Mouse (Mus musculus) liver, embryonic 12.5 days (tissue): ENCODE results near the gene Sphk1. TPM values are rescaled to one million over a fixed set of nuclear protein-coding genes. Genes with fewer than 3 reads are reported as not detected.

Experiments used
- ATAC-seq: fragments of 200-750 bp; cut with Nextera tagmentation; 2 replicates; pipeline ENCODE4 v1.8.0; 2017; ENCODE audit warnings: moderate number of reproducible peaks, mild to moderate bottlenecking, moderate library complexity
- H3K27ac ChIP-seq: fragments of 300-500 bp; sonication (generic); 2 replicates; pipeline ENCODE4 v1.5.1; 2016; ENCODE audit warnings: mild to moderate bottlenecking
- H3K27me3 ChIP-seq: fragments of 300-500 bp; sonication (generic); replicated peaks from 2 replicates; pipeline ENCODE4 v1.6.1; 2016; ENCODE audit warnings: mild to moderate bottlenecking, moderate library complexity
- H3K36me3 ChIP-seq: fragments of 300-500 bp; sonication (generic); 2 replicates; pipeline ENCODE4 v1.6.1; 2016; ENCODE audit warnings: mild to moderate bottlenecking, moderate library complexity
- H3K4me1 ChIP-seq: fragments of 300-500 bp; sonication (generic); 2 replicates; pipeline ENCODE4 v1.6.1; 2016
- H3K4me2 ChIP-seq: fragments of 300-500 bp; sonication (generic); 2 replicates; pipeline ENCODE4 v1.6.1; 2016; ENCODE audit warnings: mild to moderate bottlenecking, moderate library complexity
- H3K4me3 ChIP-seq: fragments of 300-500 bp; sonication (generic); 2 replicates; pipeline ENCODE4 v1.5.1; 2016; ENCODE audit warnings: mild to moderate bottlenecking, moderate library complexity
- H3K9ac ChIP-seq: fragments of 300-500 bp; sonication (generic); 2 replicates; pipeline ENCODE4 v1.6.1; 2016; ENCODE audit warnings: mild to moderate bottlenecking, moderate library complexity
- H3K9me3 ChIP-seq: fragments of 300-500 bp; sonication (generic); replicated peaks from 2 replicates; pipeline ENCODE4 v1.6.1; 2016; ENCODE audit warnings: mild to moderate bottlenecking, moderate library complexity
- WGBS: fragments of 180-500 bp; shearing (Covaris S2); methylation state at CpG from one replicate; pipeline ENCODE4 v1.1.7; 2016; ENCODE audit not compliant: insufficient replicate concordance; 5-methylcytosine and 5-hydroxymethylcytosine counted together
- polyA plus RNA-seq: library from polyadenylated mRNA; unstranded; fragments of >200 nt; fragmentation: Nextera tagmentation; extraction: Ambion mirVana; gene quantifications from 2 replicates; pipeline ENCODE4 v1.2.1, GENCODE M21; 2016

The Sphk1 gene
- polyA plus RNA-seq, 1 experiment from 2014 or later, result 26.9 TPM

DNA sequence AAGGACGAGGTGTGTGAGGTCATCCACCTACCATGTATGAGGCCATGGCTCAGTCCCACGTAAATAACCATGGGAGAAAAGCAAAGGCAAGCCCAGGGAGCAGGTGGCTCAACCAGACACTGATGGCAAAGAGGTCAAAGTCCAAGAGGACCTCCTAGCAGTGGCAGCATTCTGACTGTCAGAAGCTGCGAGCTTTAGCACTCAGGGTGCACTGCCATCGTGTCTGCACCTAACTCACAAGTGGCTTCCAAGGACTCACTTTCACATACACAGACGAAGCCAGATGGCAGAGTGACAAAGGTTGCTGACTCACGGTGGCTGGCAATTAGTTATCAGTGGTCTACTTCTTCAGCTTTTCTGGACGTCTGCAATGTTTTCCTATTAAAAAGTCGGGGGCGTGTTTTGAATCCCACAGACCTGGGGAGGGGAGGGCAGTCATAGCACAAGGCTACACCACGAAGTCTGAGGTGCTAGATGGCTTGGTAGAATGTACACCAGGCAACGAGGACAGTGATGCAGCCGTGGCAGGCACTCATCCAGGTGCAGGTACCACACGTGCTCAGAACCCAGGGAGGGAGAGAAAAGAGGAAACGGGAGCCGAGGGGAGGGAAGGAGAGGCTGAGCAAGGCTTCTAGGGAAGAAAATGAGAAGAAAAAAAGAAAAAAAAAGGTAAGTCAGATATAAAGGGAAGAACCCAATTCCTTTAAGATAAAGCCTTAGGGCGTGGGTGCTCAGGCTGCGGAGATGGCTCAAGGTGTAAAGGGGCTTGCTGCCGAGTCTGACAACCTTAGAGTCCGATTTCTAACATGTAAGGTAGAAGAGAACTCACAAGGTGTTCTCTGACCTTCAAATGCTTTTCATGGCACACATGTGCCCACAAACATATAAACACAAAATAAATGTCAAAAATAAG is 41.3 kb downstream of the Sphk1 start:
- H3K27me3 ChIP-seq, result no peaks in the 10 kb centered on the region
- H3K4me2 ChIP-seq, result peak overlapping the region; percentile 80
- peak overlapping the region; percentile 97 for H3K27ac ChIP-seq
- H3K4me3 ChIP-seq, result peak overlapping the region; percentile 43
- peak; percentile 72 for ATAC-seq
- H3K9me3 ChIP-seq, result no peaks in the 10 kb centered on the region
- WGBS, result 38% methylated on average over 19 of the region's 19 CpGs
- peaks cover 9% of the 10 kb centered on the region; the same call in 1 of the 2 replicates for H3K36me3 ChIP-seq
- peaks cover 95% of the 10 kb centered on the region for H3K4me1 ChIP-seq
- H3K9ac ChIP-seq, result peak overlapping the region; percentile 61

DNA sequence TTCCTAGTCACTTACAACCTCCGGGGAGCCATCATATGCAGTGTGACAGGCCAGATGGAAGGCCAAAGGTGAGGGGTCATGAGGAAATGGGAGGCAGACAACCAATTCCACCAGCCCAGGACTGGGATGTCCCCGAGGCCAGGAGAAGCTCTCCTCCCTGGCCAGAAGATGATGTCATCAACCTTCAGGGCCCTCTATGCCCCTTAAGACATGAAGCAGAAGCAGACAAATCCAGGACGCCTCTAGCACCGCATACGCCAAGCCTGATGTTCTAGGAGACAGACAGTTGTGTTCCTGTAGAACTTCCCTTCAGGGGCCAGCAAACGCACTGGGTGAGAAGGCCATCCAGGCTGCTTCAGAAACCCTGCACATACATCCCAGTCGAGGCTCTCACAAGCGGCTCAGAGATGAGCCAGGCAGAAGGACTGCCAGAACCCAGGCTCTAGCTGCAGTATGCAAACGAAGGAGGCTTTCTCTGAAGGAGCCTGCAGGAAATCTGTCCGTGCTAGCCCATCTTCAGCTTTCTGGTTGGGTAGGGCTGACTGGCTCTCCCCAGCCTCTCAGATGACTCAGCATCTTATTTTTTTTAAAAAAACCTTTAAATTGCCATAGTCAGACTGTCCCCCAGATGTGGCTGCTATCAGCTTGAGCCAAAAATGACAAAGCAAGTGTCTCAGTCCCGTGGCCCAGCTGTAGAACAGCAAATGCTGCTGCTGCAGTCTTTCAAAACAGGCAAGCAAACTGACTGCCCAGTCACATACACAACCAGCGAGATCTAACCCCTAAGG is 42.2 kb downstream of the Sphk1 start:
- peak overlapping the region; percentile 61 for H3K9ac ChIP-seq
- H3K27ac ChIP-seq, result peak overlapping the region; percentile 97
- peak overlapping the region; percentile 43 for H3K4me3 ChIP-seq
- H3K36me3 ChIP-seq, result peaks cover 13% of the 10 kb centered on the region; the same call in 1 of the 2 replicates
- H3K27me3 ChIP-seq, result no peaks in the 10 kb centered on the region
- WGBS, result 25% methylated on average over 12 of the region's 12 CpGs
- ATAC-seq, result peak; percentile 86
- H3K4me2 ChIP-seq, result peak overlapping the region; percentile 80
- H3K9me3 ChIP-seq, result no peaks in the 10 kb centered on the region
- peaks cover 94% of the 10 kb centered on the region for H3K4me1 ChIP-seq

DNA sequence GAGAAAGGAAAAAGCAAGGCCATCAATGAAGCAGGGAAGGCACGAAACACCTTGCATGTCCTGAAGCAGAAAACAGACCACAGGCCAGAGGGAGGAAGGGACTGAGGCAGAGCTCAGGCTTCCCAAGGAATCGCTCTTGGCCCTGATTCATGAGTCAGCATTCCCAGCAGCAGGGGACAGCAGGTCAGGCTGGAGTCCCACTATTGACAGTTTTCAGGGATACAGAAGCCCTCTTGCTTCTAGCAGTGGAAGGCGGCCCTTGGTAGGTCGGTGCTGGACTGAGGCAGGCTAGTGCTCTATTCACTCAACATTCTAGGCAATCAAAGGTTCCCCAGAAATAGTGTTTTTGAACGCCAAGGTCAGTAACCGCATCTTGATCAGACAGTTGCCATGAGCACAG is 43.8 kb downstream of the Sphk1 start:
- H3K27ac ChIP-seq, result peak overlapping the region; percentile 97
- H3K9ac ChIP-seq, result peak overlapping the region; percentile 61
- no peaks in the 10 kb centered on the region for H3K9me3 ChIP-seq
- ATAC-seq, result no peak
- WGBS, result 74% methylated on average over 6 of the region's 6 CpGs
- peaks cover 25% of the 10 kb centered on the region for H3K36me3 ChIP-seq
- peaks cover 96% of the 10 kb centered on the region for H3K4me1 ChIP-seq
- H3K4me2 ChIP-seq, result peak overlapping the region; percentile 80
- no peaks in the 10 kb centered on the region for H3K27me3 ChIP-seq
- H3K4me3 ChIP-seq, result peak overlapping the region; percentile 26; the same call in 1 of the 2 replicates

DNA sequence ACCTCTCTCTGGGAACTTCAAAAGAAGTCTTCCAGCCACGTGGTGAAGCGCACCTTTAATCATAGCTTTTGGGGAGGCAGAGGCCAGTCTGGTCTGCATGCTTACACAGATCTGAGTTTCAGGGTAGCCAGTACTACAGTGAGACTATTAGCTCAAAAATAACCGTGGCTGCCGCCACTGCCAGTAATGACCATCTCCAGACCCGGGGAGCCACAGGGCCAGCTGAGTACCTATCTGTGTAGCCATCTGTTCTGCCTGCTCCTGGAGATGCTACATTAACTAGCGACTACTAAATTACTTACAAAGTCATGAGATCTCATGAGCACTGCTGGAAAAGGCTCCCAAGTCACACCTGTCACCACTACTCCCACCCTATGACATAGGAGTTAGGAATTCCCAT is 44.3 kb downstream of the Sphk1 start:
- Histone ChIP-seq H3K27ac (peak overlapping the region; percentile 97), H3K36me3 (peaks cover 26% of the 10 kb centered on the region), H3K4me1 (peaks cover 96% of the 10 kb centered on the region), H3K9ac (peak overlapping the region; percentile 61), H3K27me3 (no peaks in the 10 kb centered on the region), H3K4me3 (peak overlapping the region; percentile 26), H3K4me2 (peak overlapping the region; percentile 80), H3K9me3 (no peaks in the 10 kb centered on the region)
- no peak for ATAC-seq
- 58% methylated on average over 6 of the region's 6 CpGs for WGBS

DNA sequence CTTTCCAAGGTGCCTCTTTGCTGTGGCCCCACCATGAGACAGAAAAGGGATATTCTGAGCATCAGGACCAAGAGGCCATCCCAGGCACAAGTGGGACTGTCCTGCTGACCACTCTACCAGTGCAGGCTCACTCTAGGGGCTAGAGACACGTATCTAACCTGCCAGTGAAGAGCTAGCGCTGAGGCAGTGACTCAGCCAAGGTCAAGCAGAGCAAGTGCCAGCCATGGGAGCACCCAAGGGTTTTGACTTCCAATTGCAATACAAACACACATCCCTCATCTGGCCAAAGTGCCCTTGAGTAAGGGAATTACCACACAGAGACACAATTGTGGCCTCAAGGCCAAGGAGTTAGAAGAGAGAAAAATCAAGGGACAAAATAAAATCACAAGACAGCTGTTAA is 44.7 kb downstream of the Sphk1 start:
- Histone ChIP-seq H3K9me3 (no peaks in the 10 kb centered on the region), H3K4me2 (peak overlapping the region; percentile 80), H3K4me3 (peak overlapping the region; percentile 0; the same call in 1 of the 2 replicates), H3K27me3 (no peaks in the 10 kb centered on the region), H3K27ac (peak overlapping the region; percentile 97), H3K9ac (peak overlapping the region; percentile 61), H3K36me3 (peaks cover 26% of the 10 kb centered on the region), H3K4me1 (peaks cover 96% of the 10 kb centered on the region)
- ATAC-seq, result no peak
- 78% methylated on average over 2 of the region's 2 CpGs for WGBS

DNA sequence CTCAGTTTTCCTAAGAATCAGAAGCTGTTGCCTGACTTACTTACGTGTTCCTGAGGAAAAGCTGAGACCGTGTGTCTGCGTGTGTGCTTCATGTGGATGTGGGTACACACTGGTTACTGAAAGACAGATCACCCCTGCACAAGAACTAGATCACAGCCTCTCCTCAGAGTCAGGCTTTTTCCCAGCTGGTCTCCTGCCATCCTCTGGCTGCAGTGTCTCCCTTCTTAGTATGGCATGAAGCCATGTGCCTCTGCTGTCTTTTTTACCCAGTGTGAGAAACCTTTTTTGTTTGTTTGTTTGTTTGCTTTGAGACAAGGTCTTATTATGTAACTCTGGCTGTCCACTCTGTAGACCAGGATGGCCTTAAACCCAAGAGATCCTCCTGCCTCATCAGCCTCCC is 48.6 kb downstream of the Sphk1 start:
- peaks cover 20% of the 10 kb centered on the region for H3K36me3 ChIP-seq
- peak overlapping the region; percentile 87 for H3K4me2 ChIP-seq
- no peak for ATAC-seq
- no peaks in the 10 kb centered on the region for H3K27me3 ChIP-seq
- H3K9ac ChIP-seq, result peak overlapping the region; percentile 99
- peak overlapping the region; percentile 97 for H3K27ac ChIP-seq
- H3K9me3 ChIP-seq, result no peaks in the 10 kb centered on the region
- peak overlapping the region; percentile 95 for H3K4me3 ChIP-seq
- 85% methylated on average over 3 of the region's 3 CpGs for WGBS
- peaks cover 65% of the 10 kb centered on the region for H3K4me1 ChIP-seq

DNA sequence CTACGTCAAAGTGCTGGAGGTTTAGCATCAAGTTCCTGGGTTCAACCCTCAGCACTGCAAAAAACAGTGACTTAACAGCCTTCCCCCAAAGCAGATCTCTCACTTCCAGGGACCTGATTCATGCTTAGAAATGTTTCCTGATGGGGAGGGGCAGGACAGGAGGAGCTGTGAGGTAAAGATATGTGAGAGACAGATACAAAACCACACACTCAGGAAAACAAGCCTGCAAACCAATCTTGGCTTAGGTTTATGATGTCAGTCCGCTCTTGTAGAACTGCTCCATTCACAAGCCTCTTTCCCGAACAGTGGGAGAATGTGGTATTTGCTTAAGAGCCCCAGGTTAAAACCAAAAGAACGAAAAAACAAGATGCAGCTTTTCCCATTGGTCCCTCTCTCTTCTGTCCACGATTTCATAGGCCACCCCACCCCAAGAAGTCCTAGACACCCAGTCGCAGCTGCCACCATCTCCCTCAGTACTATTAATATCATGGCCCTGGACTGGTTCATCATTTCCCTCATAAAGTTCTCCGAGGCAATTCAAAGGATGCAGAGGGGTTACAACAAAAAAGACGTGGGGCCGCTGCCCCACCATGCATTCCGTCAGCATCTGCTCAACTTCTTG is 49.4 kb downstream of the Sphk1 start:
- H3K9me3 ChIP-seq, result no peaks in the 10 kb centered on the region
- 12% methylated on average over 10 of the region's 10 CpGs for WGBS
- peak overlapping the region; percentile 99 for H3K9ac ChIP-seq
- H3K4me3 ChIP-seq, result peak overlapping the region; percentile 95
- ATAC-seq, result peak; percentile 79
- H3K36me3 ChIP-seq, result peaks cover 20% of the 10 kb centered on the region
- H3K4me2 ChIP-seq, result peak overlapping the region; percentile 87
- peak overlapping the region; percentile 97 for H3K27ac ChIP-seq
- H3K4me1 ChIP-seq, result peaks cover 56% of the 10 kb centered on the region
- no peaks in the 10 kb centered on the region for H3K27me3 ChIP-seq

DNA sequence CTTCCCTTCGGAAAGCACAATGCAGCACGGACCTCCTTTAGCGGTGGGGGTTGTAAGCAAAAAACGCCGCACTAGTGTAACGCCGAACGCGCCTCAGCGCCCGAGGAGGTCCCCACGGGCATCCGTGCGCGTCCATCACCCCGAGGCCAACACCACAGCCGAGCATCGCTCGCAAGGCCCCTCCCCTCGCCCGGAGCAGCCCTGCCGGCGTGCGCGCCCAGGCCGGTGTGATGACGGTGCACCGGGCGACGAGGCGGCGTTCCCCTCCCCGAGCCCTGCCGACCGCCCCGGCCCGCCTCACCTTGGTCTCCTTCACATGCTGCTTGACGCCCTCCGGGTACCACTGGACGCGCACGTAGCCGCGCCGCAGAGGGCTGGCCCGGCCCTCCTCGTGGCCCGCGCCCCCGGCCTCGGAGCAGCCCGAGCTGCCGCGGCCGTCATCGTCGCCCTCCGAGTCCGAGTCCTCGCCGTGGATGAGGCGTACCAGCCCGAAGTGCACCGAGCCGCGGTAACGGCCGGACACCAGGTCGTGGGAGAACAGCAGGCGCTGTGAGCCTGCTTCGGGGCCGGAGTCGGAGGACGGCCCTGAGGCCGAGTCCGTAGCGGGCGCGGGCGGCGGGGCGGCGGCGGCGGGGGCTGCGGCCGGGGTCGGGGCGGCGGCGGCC is 50.1 kb downstream of the Sphk1 start:
- ATAC-seq, result peak; percentile 79
- peaks cover 49% of the 10 kb centered on the region for H3K4me1 ChIP-seq
- under 1% methylated on average over 89 of the region's 91 CpGs for WGBS
- H3K4me3 ChIP-seq, result peak overlapping the region; percentile 95
- peak overlapping the region; percentile 99 for H3K9ac ChIP-seq
- H3K27ac ChIP-seq, result peak overlapping the region; percentile 97
- H3K36me3 ChIP-seq, result peaks cover 20% of the 10 kb centered on the region
- no peaks in the 10 kb centered on the region for H3K9me3 ChIP-seq
- peak overlapping the region; percentile 87 for H3K4me2 ChIP-seq
- H3K27me3 ChIP-seq, result no peaks in the 10 kb centered on the region

DNA sequence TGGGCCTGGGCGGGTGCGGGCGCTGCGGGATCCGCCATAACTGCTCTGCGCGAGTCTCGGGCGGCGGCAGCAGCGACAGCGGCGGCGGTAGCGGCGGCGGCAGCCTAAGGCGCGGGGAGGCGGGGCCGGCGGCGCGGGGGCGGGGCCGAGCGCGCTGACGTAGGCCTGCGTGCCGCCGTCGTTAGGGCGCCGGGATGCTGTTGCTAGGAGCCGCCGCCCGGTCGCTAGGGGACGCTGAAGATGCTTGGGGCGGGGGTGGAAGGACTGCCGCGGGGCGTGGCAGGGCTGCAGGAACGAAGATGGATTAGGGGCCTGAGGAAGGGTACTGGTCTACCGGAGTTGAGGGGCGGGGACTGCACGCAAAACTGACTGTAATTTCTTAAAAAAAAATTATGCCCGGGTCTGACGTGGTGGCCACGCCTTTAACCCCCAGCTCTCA is 50.7 kb downstream of the Sphk1 start, which contains the start of gene Ube2o:
Gene Ube2o (minus strand): TSS at position 72 of the 439 bp plus-strand sequence.
- H3K4me1 ChIP-seq, result peaks cover 44% of the 10 kb centered on the region
- 5% methylated on average over 50 of the region's 51 CpGs for WGBS
- peak within 1 kb of the TSS; percentile 87 for H3K4me2 ChIP-seq
- H3K36me3 ChIP-seq, result peaks cover 20% of the 10 kb centered on the region
- no peaks in the 10 kb centered on the region for H3K27me3 ChIP-seq
- no peaks in the 10 kb centered on the region for H3K9me3 ChIP-seq
- ATAC-seq, result peak; percentile 79
- H3K9ac ChIP-seq, result peak within 1 kb of the TSS; percentile 99
- H3K4me3 ChIP-seq, result peak within 1 kb of the TSS; percentile 95
- H3K27ac ChIP-seq, result peak within 1 kb of the TSS; percentile 97

DNA sequence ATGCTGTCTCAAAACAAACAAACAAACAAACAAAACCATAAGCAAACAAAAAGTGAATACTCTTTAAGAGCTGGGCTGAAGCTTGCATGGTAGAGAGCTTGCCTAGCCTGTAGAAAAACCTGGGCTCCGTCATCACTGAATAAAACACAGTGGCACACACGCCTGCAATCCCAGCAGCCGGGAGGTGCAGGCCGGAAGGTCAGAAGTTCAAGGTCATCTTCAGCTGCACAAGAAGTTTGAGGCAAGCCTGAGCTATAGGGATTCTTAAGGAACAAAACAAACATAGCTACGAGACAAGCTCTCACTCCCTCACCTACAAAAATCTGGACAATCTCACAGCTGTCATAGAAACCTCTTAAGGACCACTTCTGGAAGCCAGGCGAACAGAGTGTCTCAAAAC is 55.0 kb downstream of the Sphk1 start:
- Histone ChIP-seq H3K4me1 (peaks cover 38% of the 10 kb centered on the region), H3K27ac (no peak overlapping the region), H3K27me3 (peaks cover 31% of the 10 kb centered on the region), H3K4me3 (no peak overlapping the region), H3K36me3 (no peaks in the 10 kb centered on the region), H3K4me2 (no peak overlapping the region), H3K9ac (no peak overlapping the region), H3K9me3 (no peaks in the 10 kb centered on the region)
- ATAC-seq, result no peak
- WGBS, result 73% methylated on average over 6 of the region's 6 CpGs
